Mouse (Mus musculus): ENCODE data around the gene Asna1. TPM values are rescaled to one million over a fixed set of nuclear protein-coding genes. Genes with fewer than 3 reads are reported as not detected.

The Asna1 gene
- polyA plus RNA-seq, 1 experiment from 2014 or later: 33.2 TPM

- WGBS (ENCODE audit: insufficient replicate concordance): 8% methylated on average over 19 of the region's 19 CpGs
- peak; percentile 84 for ATAC-seq
Observed at GRCm38 (mm10) chr8:84997649-84998295, 27.3 kb downstream of the Asna1 start.

GRCm38 (mm10) chr8:84996978-84997377, 28.1 kb downstream of the Asna1 start:
- H3K9ac ChIP-seq (replicated peaks): no peak overlapping the region
- DNase-seq (no peak), ATAC-seq (no peak)
- no peak overlapping the region for H3K27ac ChIP-seq (ENCODE audit: low read depth)
- H3K4me1 ChIP-seq (ENCODE audit: insufficient read depth): 0 out of 2 replicates have a peak, but pooled peaks cover 7% of the 10 kb centered on the region
- TF ChIP-seq CTCF (IDR thresholded peaks at IDR 0.05; ENCODE audit: low read depth) (no peak), EP300 (IDR thresholded peaks at IDR 0.05; ENCODE audit: low read depth) (no peak)
- no peaks in the 10 kb centered on the region for H3K9me3 ChIP-seq (ENCODE audit: low read length)
- no peak overlapping the region for H3K4me3 ChIP-seq (ENCODE audit: low read depth, low read length)
- no peaks in the 10 kb centered on the region for H3K27me3 ChIP-seq (ENCODE audit: insufficient read depth, low read length)
- H3K4me2 ChIP-seq (ENCODE audit: low read depth, low read length): no peak overlapping the region
- 0 out of 2 replicates have a peak, but pooled peaks cover 7% of the 10 kb centered on the region for H3K36me3 ChIP-seq (replicated peaks; ENCODE audit: insufficient read depth, low read length)
- WGBS (ENCODE audit: insufficient replicate concordance): 82% methylated on average over 5 of the region's 5 CpGs

More at GRCm38 (mm10) chr8:84997649-84998295, 27.3 kb downstream of the Asna1 start:
- no peaks in the 10 kb centered on the region for H3K27me3 ChIP-seq (ENCODE audit: insufficient read depth, low read length)
- peak; percentile 93 for DNase-seq
- TF ChIP-seq EP300 (IDR thresholded peaks at IDR 0.05; ENCODE audit: low read depth) (no peak), CTCF (IDR thresholded peaks at IDR 0.05; ENCODE audit: low read depth) (peak; percentile 99)
- H3K9me3 ChIP-seq (ENCODE audit: low read length): no peaks in the 10 kb centered on the region
- no peak overlapping the region for H3K27ac ChIP-seq (ENCODE audit: low read depth)
- peak overlapping the region; percentile 23; the same call in 1 of the 2 replicates for H3K4me2 ChIP-seq (ENCODE audit: low read depth, low read length)
- peaks cover 7% of the 10 kb centered on the region; the same call in 1 of the 2 replicates for H3K36me3 ChIP-seq (replicated peaks; ENCODE audit: insufficient read depth, low read length)
- H3K9ac ChIP-seq (replicated peaks): 0 out of 2 replicates have a peak overlapping the region, but pooled peaks have one; percentile 6
- 0 out of 2 replicates have a peak, but pooled peaks cover 7% of the 10 kb centered on the region for H3K4me1 ChIP-seq (ENCODE audit: insufficient read depth)
- no peak overlapping the region for H3K4me3 ChIP-seq (ENCODE audit: low read depth, low read length)

DNA sequence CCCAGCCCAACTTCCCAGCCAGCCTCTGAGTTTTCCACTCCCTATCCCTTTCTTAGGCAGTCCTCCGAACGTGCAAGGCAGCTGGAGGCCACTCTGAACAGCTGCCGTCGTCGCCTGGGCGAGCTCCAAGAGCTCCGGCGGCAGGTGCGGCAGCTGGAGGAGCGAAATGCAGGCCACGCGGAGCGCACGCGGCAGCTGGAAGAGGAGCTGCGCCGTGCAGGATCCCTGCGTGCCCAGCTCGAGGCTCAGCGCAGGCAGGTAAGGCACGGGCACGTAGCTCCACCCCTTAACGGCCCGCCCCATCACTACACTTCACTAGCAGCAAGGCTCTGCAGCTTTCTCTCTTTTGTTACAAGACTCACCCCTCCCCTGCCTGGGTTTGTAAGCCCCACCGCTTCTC, 29.4 kb downstream of the Asna1 start:
- H3K4me1 ChIP-seq (ENCODE audit: insufficient read depth): peaks cover 13% of the 10 kb centered on the region
- no peaks in the 10 kb centered on the region for H3K9me3 ChIP-seq (ENCODE audit: low read length)
- no peak overlapping the region for H3K4me3 ChIP-seq (ENCODE audit: low read depth, low read length)
- H3K27ac ChIP-seq (ENCODE audit: low read depth): no peak overlapping the region
- 0 out of 2 replicates have a peak, but pooled peaks cover 7% of the 10 kb centered on the region for H3K36me3 ChIP-seq (replicated peaks; ENCODE audit: insufficient read depth, low read length)
- ATAC-seq: no peak
- WGBS (ENCODE audit: insufficient replicate concordance): 73% methylated on average over 25 of the region's 25 CpGs
- H3K27me3 ChIP-seq (ENCODE audit: insufficient read depth, low read length): no peaks in the 10 kb centered on the region
- no peak for DNase-seq
- TF ChIP-seq EP300 (IDR thresholded peaks at IDR 0.05; ENCODE audit: low read depth) (no peak), CTCF (IDR thresholded peaks at IDR 0.05; ENCODE audit: low read depth) (no peak)
- no peak overlapping the region for H3K9ac ChIP-seq (replicated peaks)
- no peak overlapping the region for H3K4me2 ChIP-seq (ENCODE audit: low read depth, low read length)

DNA sequence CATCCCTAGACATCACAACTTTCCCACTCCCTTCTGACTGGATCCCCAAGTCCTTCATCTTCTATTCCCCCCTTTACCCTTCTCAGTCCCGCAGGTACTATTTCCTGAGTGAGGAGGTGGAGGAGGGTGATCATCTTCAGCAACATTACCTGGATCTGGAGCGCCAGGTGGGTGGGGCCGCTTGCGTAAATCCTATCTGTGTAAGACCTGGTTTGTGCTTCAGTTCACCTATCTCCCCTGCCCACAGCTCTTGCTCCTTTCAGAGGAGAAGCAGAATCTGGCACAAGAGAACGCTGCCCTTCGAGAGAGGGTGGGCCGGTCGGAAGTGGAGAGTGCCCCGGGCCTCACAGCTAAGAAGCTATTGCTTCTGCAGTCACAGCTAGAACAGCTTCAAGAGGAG, 30.7 kb downstream of the Asna1 start:
- Histone ChIP-seq H3K4me3 (ENCODE audit: low read depth, low read length) (no peak overlapping the region), H3K36me3 (replicated peaks; ENCODE audit: insufficient read depth, low read length) (0 out of 2 replicates have a peak, but pooled peaks cover 7% of the 10 kb centered on the region), H3K4me2 (ENCODE audit: low read depth, low read length) (no peak overlapping the region), H3K4me1 (ENCODE audit: insufficient read depth) (peaks cover 16% of the 10 kb centered on the region), H3K9me3 (ENCODE audit: low read length) (no peaks in the 10 kb centered on the region), H3K9ac (replicated peaks) (no peak overlapping the region), H3K27me3 (ENCODE audit: insufficient read depth, low read length) (no peaks in the 10 kb centered on the region), H3K27ac (ENCODE audit: low read depth) (no peak overlapping the region)
- TF ChIP-seq CTCF (IDR thresholded peaks at IDR 0.05; ENCODE audit: low read depth) (no peak), EP300 (IDR thresholded peaks at IDR 0.05; ENCODE audit: low read depth) (no peak)
- ATAC-seq: no peak
- DNase-seq: no peak
- WGBS (ENCODE audit: insufficient replicate concordance): 90% methylated on average over 9 of the region's 9 CpGs

DNA sequence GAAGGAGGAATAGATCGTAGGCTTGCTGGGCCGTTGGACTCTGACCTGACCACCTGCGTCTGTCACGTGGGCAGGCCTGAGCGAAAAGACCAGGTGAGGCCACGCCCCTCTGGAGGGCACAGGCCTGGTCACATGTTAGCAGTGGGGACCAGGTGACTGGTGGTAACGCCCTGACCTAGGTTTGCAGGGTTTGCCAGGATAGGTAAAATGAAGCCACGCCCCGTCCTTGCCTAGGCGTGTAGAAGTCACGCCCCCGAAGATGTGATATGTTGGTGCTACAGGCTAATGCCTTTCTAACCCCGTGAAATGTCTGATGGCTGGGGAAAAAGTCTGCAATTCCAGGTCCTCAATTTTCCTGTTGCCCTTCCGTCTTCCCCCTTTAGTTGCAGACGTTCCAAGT, 34.2 kb downstream of the Asna1 start:
- peak overlapping the region; percentile 97 for H3K4me2 ChIP-seq (ENCODE audit: low read depth, low read length)
- ATAC-seq: peak; percentile 62
- H3K36me3 ChIP-seq (replicated peaks; ENCODE audit: insufficient read depth, low read length): no peaks in the 10 kb centered on the region
- H3K27me3 ChIP-seq (ENCODE audit: insufficient read depth, low read length): no peaks in the 10 kb centered on the region
- H3K9me3 ChIP-seq (ENCODE audit: low read length): no peaks in the 10 kb centered on the region
- no peak for TF ChIP-seq EP300 (IDR thresholded peaks at IDR 0.05; ENCODE audit: low read depth)
- WGBS (ENCODE audit: insufficient replicate concordance): 4% methylated on average over 15 of the region's 15 CpGs
- peak; percentile 85 for DNase-seq
- H3K9ac ChIP-seq (replicated peaks): peak overlapping the region; percentile 82
- H3K27ac ChIP-seq (ENCODE audit: low read depth): peak overlapping the region; percentile 96
- H3K4me1 ChIP-seq (ENCODE audit: insufficient read depth): peaks cover 27% of the 10 kb centered on the region
- H3K4me3 ChIP-seq (ENCODE audit: low read depth, low read length): peak overlapping the region; percentile 63

- H3K27ac ChIP-seq (ENCODE audit: low read depth): peak within 1 kb of the TSS; percentile 96
- peak; percentile 85 for ATAC-seq
- H3K9ac ChIP-seq (replicated peaks): peak within 1 kb of the TSS; percentile 82
- H3K36me3 ChIP-seq (replicated peaks; ENCODE audit: insufficient read depth, low read length): no peaks in the 10 kb centered on the region
- TF ChIP-seq EP300 (IDR thresholded peaks at IDR 0.05; ENCODE audit: low read depth) (no peak; the same call in 1 of the 2 replicates), CTCF (IDR thresholded peaks at IDR 0.05; ENCODE audit: low read depth) (peak; percentile 100)
- H3K4me2 ChIP-seq (ENCODE audit: low read depth, low read length): peak within 1 kb of the TSS; percentile 97
- H3K4me3 ChIP-seq (ENCODE audit: low read depth, low read length): peak within 1 kb of the TSS; percentile 63
- no peaks in the 10 kb centered on the region for H3K27me3 ChIP-seq (ENCODE audit: insufficient read depth, low read length)
- no peaks in the 10 kb centered on the region for H3K9me3 ChIP-seq (ENCODE audit: low read length)
- DNase-seq: peak; percentile 99
- under 1% methylated on average over 25 of the region's 28 CpGs for whole genome bisulfite sequencing (ENCODE audit: insufficient replicate concordance)
- peaks cover 32% of the 10 kb centered on the region for H3K4me1 ChIP-seq (ENCODE audit: insufficient read depth)
Observed at GRCm38 (mm10) chr8:84990349-84990748, 34.7 kb downstream of the Asna1 start, which contains the start of gene Hook2. Gene Hook2, plus strand, starts transcription at chr8:84990603.

Measured in liver, postnatal 0 days (tissue).